Mouse (Mus musculus) ES-Bruce4 (cell line): ENCODE data around the gene Abcg8. TPM values are rescaled to one million over a fixed set of nuclear protein-coding genes. Genes with fewer than 3 reads are reported as not detected.

Experiments
- H3K27ac ChIP-seq: 2 replicates; pipeline ENCODE4 v1.5.1; 2012; ENCODE audit warnings: low read length, inconsistent platforms; ENCODE audit not compliant: insufficient read depth
- H3K27me3 ChIP-seq: 2 replicates; pipeline ENCODE4 v1.6.1; 2012; ENCODE audit warnings: mild to moderate bottlenecking, low read length, inconsistent platforms; ENCODE audit not compliant: control insufficient read depth, poor library complexity, insufficient read depth, severe bottlenecking
- H3K36me3 ChIP-seq: 2 replicates; pipeline ENCODE4 v1.6.1; 2012; ENCODE audit warnings: inconsistent platforms, mild to moderate bottlenecking, low read length, moderate library complexity; ENCODE audit not compliant: control insufficient read depth, poor library complexity, insufficient read depth, severe bottlenecking
- H3K4me1 ChIP-seq: one replicate; pipeline ENCODE4 v1.8.1; 2011; ENCODE audit warnings: low read length; ENCODE audit not compliant: control insufficient read depth, insufficient read depth
- H3K4me3 ChIP-seq: 2 replicates; pipeline ENCODE4 v1.5.1; 2011; ENCODE audit warnings: low read depth, mild to moderate bottlenecking, low read length
- H3K9ac ChIP-seq: 2 replicates; pipeline ENCODE4 v1.6.1; 2012; ENCODE audit warnings: low read depth, mild to moderate bottlenecking, inconsistent platforms; ENCODE audit not compliant: poor library complexity, severe bottlenecking
- H3K9me3 ChIP-seq: replicated peaks from 2 replicates; pipeline ENCODE4 v1.6.1; 2012; ENCODE audit warnings: mild to moderate bottlenecking, low read length, inconsistent platforms; ENCODE audit not compliant: control insufficient read depth, poor library complexity, insufficient read depth, severe bottlenecking
- CTCF ChIP-seq: IDR thresholded peaks from one replicate; pipeline ENCODE4 v1.8.1; 2011; ENCODE audit warnings: low read depth, low read length
- EP300 ChIP-seq: IDR thresholded peaks from 2 replicates; pipeline ENCODE4 v1.6.1; 2011; ENCODE audit warnings: low read depth, low read length; ENCODE audit not compliant: insufficient read depth
- POLR2A ChIP-seq: IDR thresholded peaks from one replicate; pipeline ENCODE4 v1.8.1; 2011; ENCODE audit warnings: low read length; ENCODE audit not compliant: insufficient read depth
- polyA plus RNA-seq: library from polyadenylated mRNA; stranded (reverse); fragments of >200 nt; gene quantifications from 2 replicates; pipeline ENCODE4 v1.2.4, GENCODE M21; 2011; ENCODE audit warnings: low read depth; ENCODE audit not compliant: missing spikeins, insufficient read depth, insufficient read length

Abcg8 gene
- polyA plus RNA-seq, 1 experiment: not detected

- H3K36me3 ChIP-seq: peaks cover 8% of the 10 kb centered on the region
- H3K27ac ChIP-seq: no peak overlapping the region
- H3K27me3 ChIP-seq: no peaks in the 10 kb centered on the region
- no peak overlapping the region for H3K4me3 ChIP-seq
- peaks cover 8% of the 10 kb centered on the region for H3K4me1 ChIP-seq
- no peak overlapping the region for H3K9ac ChIP-seq
- no peaks in the 10 kb centered on the region for H3K9me3 ChIP-seq
- TF ChIP-seq EP300 (no peak), CTCF (no peak), POLR2A (no peak)
Observed at GRCm38 (mm10) chr17:84719105-84719504, 43.0 kb downstream of the Abcg8 start.

GRCm38 (mm10) chr17:84724028-84724427 is 47.9 kb downstream of the Abcg8 start:
- H3K9me3 ChIP-seq: no peaks in the 10 kb centered on the region
- no peaks in the 10 kb centered on the region for H3K27me3 ChIP-seq
- peaks cover 6% of the 10 kb centered on the region for H3K4me1 ChIP-seq
- no peak overlapping the region for H3K4me3 ChIP-seq
- H3K27ac ChIP-seq: no peak overlapping the region
- H3K9ac ChIP-seq: no peak overlapping the region
- peaks cover 19% of the 10 kb centered on the region for H3K36me3 ChIP-seq
- TF ChIP-seq EP300: no peak
- no peak for TF ChIP-seq CTCF
- no peak for TF ChIP-seq POLR2A

GRCm38 (mm10) chr17:84725163-84725562 is 49.1 kb downstream of the Abcg8 start:
- H3K4me1 ChIP-seq: peaks cover 4% of the 10 kb centered on the region
- no peaks in the 10 kb centered on the region for H3K27me3 ChIP-seq
- no peak overlapping the region for H3K27ac ChIP-seq
- H3K9ac ChIP-seq: no peak overlapping the region
- H3K36me3 ChIP-seq: peaks cover 25% of the 10 kb centered on the region
- no peak for TF ChIP-seq EP300
- no peak for TF ChIP-seq CTCF
- no peak for TF ChIP-seq POLR2A
- H3K9me3 ChIP-seq: no peaks in the 10 kb centered on the region
- no peak overlapping the region for H3K4me3 ChIP-seq

GRCm38 (mm10) chr17:84728201-84728911 is 52.3 kb downstream of the Abcg8 start:
- peaks cover 26% of the 10 kb centered on the region for H3K36me3 ChIP-seq
- H3K27me3 ChIP-seq: no peaks in the 10 kb centered on the region
- no peaks in the 10 kb centered on the region for H3K9me3 ChIP-seq
- H3K9ac ChIP-seq: no peak overlapping the region
- H3K4me3 ChIP-seq: no peak overlapping the region
- H3K27ac ChIP-seq: no peak overlapping the region
- H3K4me1 ChIP-seq: no peaks in the 10 kb centered on the region
- TF ChIP-seq CTCF (no peak), POLR2A (no peak), EP300 (no peak)

- Histone ChIP-seq H3K27ac (no peak overlapping the region), H3K4me1 (no peaks in the 10 kb centered on the region), H3K9ac (no peak overlapping the region), H3K36me3 (peaks cover 28% of the 10 kb centered on the region), H3K9me3 (no peaks in the 10 kb centered on the region), H3K4me3 (no peak overlapping the region), H3K27me3 (no peaks in the 10 kb centered on the region)
- no peak for TF ChIP-seq CTCF
- TF ChIP-seq EP300: no peak
- no peak for TF ChIP-seq POLR2A
Observed at GRCm38 (mm10) chr17:84729140-84729539, 53.0 kb downstream of the Abcg8 start.

GRCm38 (mm10) chr17:84731361-84731760 is 55.3 kb downstream of the Abcg8 start:
- Histone ChIP-seq H3K36me3 (peaks cover 25% of the 10 kb centered on the region), H3K27ac (no peak overlapping the region)

More at GRCm38 (mm10) chr17:84731361-84731760, 55.3 kb downstream of the Abcg8 start:
- Histone ChIP-seq H3K27me3 (no peaks in the 10 kb centered on the region), H3K4me1 (no peaks in the 10 kb centered on the region), H3K9ac (no peak overlapping the region), H3K9me3 (no peaks in the 10 kb centered on the region), H3K4me3 (no peak overlapping the region)
- TF ChIP-seq CTCF: no peak
- TF ChIP-seq POLR2A: no peak
- TF ChIP-seq EP300: no peak
